Mouse (Mus musculus) bone marrow, adult 2 months (tissue): ENCODE results near the gene Rita1. TPM values are rescaled to one million over a fixed set of nuclear protein-coding genes. Genes with fewer than 3 reads are reported as not detected.

Experiments used
- H3K27ac ChIP-seq: fragments of 200-500 bp; 2 replicates; pipeline ENCODE4 v1.5.1; 2012; ENCODE audit warnings: low read depth, mild to moderate bottlenecking, control low read depth, inconsistent platforms, low read length; ENCODE audit not compliant: control insufficient read depth, poor library complexity, insufficient read depth
- H3K4me1 ChIP-seq: fragments of 200-500 bp; 2 replicates; pipeline ENCODE4 v1.6.1; 2011; ENCODE audit warnings: low read length; ENCODE audit not compliant: control insufficient read depth, insufficient read depth
- H3K4me3 ChIP-seq: fragments of 200-500 bp; replicated peaks from 2 replicates; pipeline ENCODE3; 2011; ENCODE audit warnings: mild to moderate bottlenecking, low read depth, low read length, control low read depth; ENCODE audit not compliant: control insufficient read depth
- CTCF ChIP-seq: fragments of 200-500 bp; IDR thresholded peaks from 2 replicates; pipeline ENCODE4 v1.5.1; 2011; ENCODE audit warnings: low read length, control low read depth; ENCODE audit not compliant: control insufficient read depth, insufficient read depth
- POLR2A ChIP-seq: fragments of 200-500 bp; IDR thresholded peaks from 2 replicates; pipeline ENCODE4 v1.6.1; 2011; ENCODE audit warnings: low read depth, mild to moderate bottlenecking, control low read depth, low read length, borderline replicate concordance; ENCODE audit not compliant: control insufficient read depth
- WGBS: fragments of 180-500 bp; shearing (Covaris S2); methylation state at CpG from one replicate; pipeline ENCODE4 v1.1.7; 2018; 5-methylcytosine and 5-hydroxymethylcytosine counted together
- polyA plus RNA-seq: library from polyadenylated mRNA; stranded (reverse); fragments of >200 nt; gene quantifications from 2 replicates; pipeline ENCODE4 v1.2.4, GENCODE M21; 2011; ENCODE audit warnings: low replicate concordance; ENCODE audit not compliant: missing spikeins, insufficient read depth, insufficient read length

Rita1 gene
- polyA plus RNA-seq, 1 experiment = 3.4 TPM

GRCm38 (mm10) chr5:120634860-120635259 is 22.5 kb upstream of the Rita1 start:
- TF ChIP-seq CTCF (no peak), POLR2A (no peak)
- no peak overlapping the region for H3K4me3 ChIP-seq
- no peak overlapping the region for H3K27ac ChIP-seq
- no peaks in the 10 kb centered on the region for H3K4me1 ChIP-seq
- WGBS = 33% methylated on average over 5 of the region's 5 CpGs

- TF ChIP-seq POLR2A = no peak
- no peak for TF ChIP-seq CTCF
- H3K27ac ChIP-seq = no peak within 1 kb of the TSS
- no peaks in the 10 kb centered on the region for H3K4me1 ChIP-seq
- 54% methylated on average over 9 of the region's 9 CpGs for WGBS
- no peak within 1 kb of the TSS for H3K4me3 ChIP-seq
These were observed 21.7 kb upstream of the Rita1 start, which contains the start of gene Cfap73 for GRCm38 (mm10) chr5:120634131-120634530. Cfap73 (minus strand) TSS chr5:120634235.

- Histone ChIP-seq H3K4me3 (no peak overlapping the region), H3K4me1 (no peaks in the 10 kb centered on the region), H3K27ac (no peak overlapping the region)
- TF ChIP-seq CTCF (peak; percentile 23; the same call in 1 of the 2 replicates), POLR2A (no peak)
- 84% methylated on average over 5 of the region's 5 CpGs for WGBS
These were observed 19.5 kb upstream of the Rita1 start for GRCm38 (mm10) chr5:120631892-120632291.

- H3K4me3 ChIP-seq = no peak overlapping the region
- TF ChIP-seq POLR2A (no peak), CTCF (no peak)
- H3K4me1 ChIP-seq = no peaks in the 10 kb centered on the region
- H3K27ac ChIP-seq = no peak overlapping the region
- WGBS = 14% methylated on average over 29 of the region's 29 CpGs
These were observed 18.7 kb upstream of the Rita1 start for GRCm38 (mm10) chr5:120631128-120631527.

GRCm38 (mm10) chr5:120628624-120629023 is 16.2 kb upstream of the Rita1 start:
- H3K4me1 ChIP-seq = no peaks in the 10 kb centered on the region
- 57% methylated on average over 7 of the region's 7 CpGs for WGBS
- no peak overlapping the region for H3K27ac ChIP-seq
- no peak overlapping the region for H3K4me3 ChIP-seq
- no peak for TF ChIP-seq CTCF
- no peak for TF ChIP-seq POLR2A

- Histone ChIP-seq H3K4me3 (no peak overlapping the region), H3K4me1 (no peaks in the 10 kb centered on the region), H3K27ac (no peak overlapping the region)
- WGBS = 86% methylated on average over 15 of the region's 15 CpGs
- TF ChIP-seq POLR2A (no peak), CTCF (no peak)
These were observed 15.3 kb upstream of the Rita1 start for GRCm38 (mm10) chr5:120627515-120628300.

- Histone ChIP-seq H3K27ac (no peak overlapping the region), H3K4me1 (no peaks in the 10 kb centered on the region), H3K4me3 (no peak overlapping the region)
- WGBS = 80% methylated on average over 19 of the region's 19 CpGs
- TF ChIP-seq POLR2A = no peak
- TF ChIP-seq CTCF = no peak
These were observed 14.0 kb upstream of the Rita1 start for GRCm38 (mm10) chr5:120626399-120626798.

- Histone ChIP-seq H3K4me3 (no peak overlapping the region), H3K4me1 (no peaks in the 10 kb centered on the region), H3K27ac (no peak overlapping the region)
- TF ChIP-seq POLR2A = no peak
- no peak for TF ChIP-seq CTCF
- WGBS = 83% methylated on average over 10 of the region's 10 CpGs
These were observed 12.0 kb upstream of the Rita1 start for GRCm38 (mm10) chr5:120624427-120624826.
